Mouse (Mus musculus): ENCODE measurements around the gene Kbtbd7. TPM values are rescaled to one million over a fixed set of nuclear protein-coding genes. Genes with fewer than 3 reads are reported as not detected.

Gene Kbtbd7
- polyA plus RNA-seq, 1 experiment = 15.2 TPM

DNA sequence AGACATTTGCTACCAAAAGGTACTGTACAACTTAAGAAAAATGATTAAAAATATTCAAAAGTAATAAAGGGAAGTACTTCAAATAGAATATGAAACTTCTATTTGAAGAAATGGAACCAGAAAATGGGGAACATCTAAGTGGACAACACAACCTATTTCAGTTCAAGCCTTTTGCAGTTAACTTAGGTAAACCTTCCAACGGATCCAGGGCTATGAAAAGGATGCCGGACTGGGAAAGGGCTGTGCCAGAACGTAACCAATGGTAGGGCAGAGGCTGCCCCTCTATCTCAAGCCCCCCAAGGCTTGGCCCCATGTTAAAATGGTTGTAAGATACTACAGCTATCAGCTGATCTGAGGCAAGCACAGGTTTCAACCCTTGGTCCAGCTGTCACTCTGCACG lies 34.7 kb downstream of the Kbtbd7 start:
- no peaks in the 10 kb centered on the region for H3K4me1 ChIP-seq (ENCODE audit: control insufficient read depth, insufficient read depth, low read length)
- H3K27ac ChIP-seq (ENCODE audit: insufficient read depth, low read length) = no peak overlapping the region
- DNase-seq = no peak
- no peak overlapping the region for H3K4me3 ChIP-seq (replicated peaks; ENCODE audit: insufficient read depth, low read depth, low read length)
- TF ChIP-seq POLR2A (IDR thresholded peaks at IDR 0.05; ENCODE audit: borderline replicate concordance, insufficient read depth, low read length) = no peak
- no peak for TF ChIP-seq CTCF (IDR thresholded peaks at IDR 0.05; ENCODE audit: borderline replicate concordance, insufficient read depth, low read depth, low read length)
- no peaks in the 10 kb centered on the region for H3K27me3 ChIP-seq (ENCODE audit: control insufficient read depth, insufficient read depth, low read length)
- 90% methylated on average over 4 of the region's 4 CpGs for WGBS

DNA sequence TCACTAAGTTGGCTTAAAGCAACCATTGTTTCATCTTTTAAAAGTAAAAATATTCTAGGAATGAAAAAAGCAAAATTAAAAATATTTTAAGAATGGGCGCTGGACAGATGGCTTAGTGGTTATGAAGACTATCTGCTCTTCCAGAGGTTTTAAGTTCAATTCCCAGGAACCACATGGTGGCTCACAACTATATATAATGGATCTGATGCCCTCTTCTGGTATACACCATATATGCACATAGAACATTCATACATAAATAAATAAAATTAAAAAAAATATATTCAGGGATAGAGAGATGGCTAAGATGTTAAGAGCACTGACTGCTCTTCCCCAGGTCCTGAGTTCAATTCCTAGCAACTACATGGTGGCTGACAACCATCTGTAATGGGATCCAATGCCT lies 39.3 kb downstream of the Kbtbd7 start:
- H3K27me3 ChIP-seq (ENCODE audit: control insufficient read depth, insufficient read depth, low read length) = no peaks in the 10 kb centered on the region
- 94% methylated on average over 1 of the region's 1 CpGs for WGBS
- no peak overlapping the region for H3K4me3 ChIP-seq (replicated peaks; ENCODE audit: insufficient read depth, low read depth, low read length)
- TF ChIP-seq POLR2A (IDR thresholded peaks at IDR 0.05; ENCODE audit: borderline replicate concordance, insufficient read depth, low read length) (no peak), CTCF (IDR thresholded peaks at IDR 0.05; ENCODE audit: borderline replicate concordance, insufficient read depth, low read depth, low read length) (no peak)
- no peak for DNase-seq
- H3K27ac ChIP-seq (ENCODE audit: insufficient read depth, low read length) = no peak overlapping the region
- no peaks in the 10 kb centered on the region for H3K4me1 ChIP-seq (ENCODE audit: control insufficient read depth, insufficient read depth, low read length)

DNA sequence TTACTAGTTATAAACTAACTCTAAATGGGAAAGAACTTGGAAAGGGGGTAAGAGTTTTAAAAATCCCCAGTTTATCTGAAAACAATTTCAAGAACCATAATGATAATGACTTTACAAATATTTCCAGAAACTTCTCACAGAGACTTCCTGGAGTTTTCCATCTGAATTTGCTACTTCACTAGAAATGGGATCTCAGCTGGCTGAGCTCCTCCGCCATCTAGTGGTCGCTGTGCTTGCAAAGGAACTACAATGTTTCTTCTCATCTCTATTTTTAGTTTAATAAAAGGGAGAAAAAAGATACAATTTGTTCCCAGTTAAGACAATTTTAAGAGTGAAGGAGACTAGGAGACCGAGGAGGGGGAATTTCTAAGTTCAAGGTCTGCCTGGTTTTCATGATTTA lies 41.3 kb downstream of the Kbtbd7 start:
- no peak overlapping the region for H3K27ac ChIP-seq (ENCODE audit: insufficient read depth, low read length)
- H3K4me1 ChIP-seq (ENCODE audit: control insufficient read depth, insufficient read depth, low read length) = no peaks in the 10 kb centered on the region
- TF ChIP-seq POLR2A (IDR thresholded peaks at IDR 0.05; ENCODE audit: borderline replicate concordance, insufficient read depth, low read length) = no peak
- TF ChIP-seq CTCF (IDR thresholded peaks at IDR 0.05; ENCODE audit: borderline replicate concordance, insufficient read depth, low read depth, low read length) = peak; percentile 61; the same call in 1 of the 2 replicates
- H3K4me3 ChIP-seq (replicated peaks; ENCODE audit: insufficient read depth, low read depth, low read length) = no peak overlapping the region
- no peaks in the 10 kb centered on the region for H3K27me3 ChIP-seq (ENCODE audit: control insufficient read depth, insufficient read depth, low read length)
- WGBS = 19% methylated on average over 3 of the region's 3 CpGs
- DNase-seq = peak; percentile 36 to 40

DNA sequence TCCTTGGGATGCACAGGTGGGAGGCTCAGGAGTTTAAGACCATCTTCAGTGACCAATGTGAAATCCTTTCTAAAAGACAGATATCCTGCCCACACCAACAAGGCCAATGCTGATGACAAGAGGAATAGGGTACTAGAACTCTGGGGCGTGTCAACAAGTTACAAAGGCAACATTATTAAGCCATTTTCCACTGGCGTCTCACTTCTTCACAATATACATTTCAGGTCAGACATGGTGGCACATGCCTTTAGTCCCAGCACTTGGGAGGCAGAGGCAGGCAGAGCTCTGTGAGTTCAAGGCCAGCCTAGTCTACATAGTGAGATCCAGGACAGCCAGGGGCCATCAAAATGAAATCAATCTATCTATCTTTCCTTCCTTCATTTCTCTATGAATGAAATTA lies 47.1 kb downstream of the Kbtbd7 start:
- no peaks in the 10 kb centered on the region for H3K4me1 ChIP-seq (ENCODE audit: control insufficient read depth, insufficient read depth, low read length)
- 94% methylated on average over 2 of the region's 2 CpGs for WGBS
- no peak overlapping the region for H3K4me3 ChIP-seq (replicated peaks; ENCODE audit: insufficient read depth, low read depth, low read length)
- H3K27me3 ChIP-seq (ENCODE audit: control insufficient read depth, insufficient read depth, low read length) = no peaks in the 10 kb centered on the region
- TF ChIP-seq POLR2A (IDR thresholded peaks at IDR 0.05; ENCODE audit: borderline replicate concordance, insufficient read depth, low read length) (no peak), CTCF (IDR thresholded peaks at IDR 0.05; ENCODE audit: borderline replicate concordance, insufficient read depth, low read depth, low read length) (no peak)
- H3K27ac ChIP-seq (ENCODE audit: insufficient read depth, low read length) = no peak overlapping the region
- no peak for DNase-seq

Other genes with a start within 250 kb of the Kbtbd7 start
- gene Zfp957, start 179.1 kb upstream of the Kbtbd7 start, polyA plus RNA-seq (2012; rRNA removed) = not detected in 2 replicates
- 41.5 and 45.1 TPM in 2 replicates for gene Rgcc, start 124.9 kb upstream of the Kbtbd7 start, polyA plus RNA-seq (2012; rRNA removed)
- gene Naa16, start 35.7 kb upstream of the Kbtbd7 start, polyA plus RNA-seq (2012; rRNA removed) = 10.7 and 11.2 TPM in 2 replicates
- 6.6 and 6.9 TPM in 2 replicates for gene Mtrf1, start 28.7 kb upstream of the Kbtbd7 start, polyA plus RNA-seq (2012; rRNA removed)
- gene Kbtbd6, start 25.3 kb downstream of the Kbtbd7 start, polyA plus RNA-seq (2012; rRNA removed) = 0.51 and 0.84 TPM in 2 replicates
- gene Elf1, start 54.7 kb downstream of the Kbtbd7 start, polyA plus RNA-seq (2012; rRNA removed) = 3.8 and 4.1 TPM in 2 replicates
- 27.8 and 28.4 TPM in 2 replicates for gene Wbp4, start 55.0 kb downstream of the Kbtbd7 start, polyA plus RNA-seq (2012; rRNA removed)
- 40.3 and 41.0 TPM in 2 replicates for gene Sugt1, start 161.2 kb downstream of the Kbtbd7 start, polyA plus RNA-seq (2012; rRNA removed)
- 3.8 and 3.9 TPM in 2 replicates for gene Cnmd, start 235.7 kb downstream of the Kbtbd7 start, polyA plus RNA-seq (2012; rRNA removed)

Data from cerebellum, adult 2 months (tissue).